Mouse (Mus musculus) hematopoietic stem cell, adult 5-6 weeks (primary cell): ENCODE results near the gene Izumo4. TPM values are rescaled to one million over a fixed set of nuclear protein-coding genes. Genes with fewer than 3 reads are reported as not detected.

Source experiments
- ATAC-seq, 2 experiments: fragments of 125-278 bp in 1 of 2; replicated peaks in 1 of 2; 2 replicates each; pipeline ENCODE4 v1.8.0; 2016 to 2017; ENCODE audit warnings: inconsistent platforms in 2 of 2, mild to moderate bottlenecking in 2 of 2, moderate number of reproducible peaks in 2 of 2, low read depth in 1 of 2, moderate TSS enrichment in 1 of 2; ENCODE audit not compliant: low FRiP score in 2 of 2, poor library complexity in 2 of 2, severe bottlenecking in 2 of 2, insufficient read depth in 1 of 2, low TSS enrichment in 1 of 2
- total RNA-seq: library from RNA; stranded (forward); fragments of 172-1452, 232-1000 nt; gene quantifications from 2 replicates; pipeline ENCODE4 v1.2.3, GENCODE M21; 2017

Izumo4 gene
- total RNA-seq, 1 experiment from 2014 or later: 10.4 TPM

DNA sequence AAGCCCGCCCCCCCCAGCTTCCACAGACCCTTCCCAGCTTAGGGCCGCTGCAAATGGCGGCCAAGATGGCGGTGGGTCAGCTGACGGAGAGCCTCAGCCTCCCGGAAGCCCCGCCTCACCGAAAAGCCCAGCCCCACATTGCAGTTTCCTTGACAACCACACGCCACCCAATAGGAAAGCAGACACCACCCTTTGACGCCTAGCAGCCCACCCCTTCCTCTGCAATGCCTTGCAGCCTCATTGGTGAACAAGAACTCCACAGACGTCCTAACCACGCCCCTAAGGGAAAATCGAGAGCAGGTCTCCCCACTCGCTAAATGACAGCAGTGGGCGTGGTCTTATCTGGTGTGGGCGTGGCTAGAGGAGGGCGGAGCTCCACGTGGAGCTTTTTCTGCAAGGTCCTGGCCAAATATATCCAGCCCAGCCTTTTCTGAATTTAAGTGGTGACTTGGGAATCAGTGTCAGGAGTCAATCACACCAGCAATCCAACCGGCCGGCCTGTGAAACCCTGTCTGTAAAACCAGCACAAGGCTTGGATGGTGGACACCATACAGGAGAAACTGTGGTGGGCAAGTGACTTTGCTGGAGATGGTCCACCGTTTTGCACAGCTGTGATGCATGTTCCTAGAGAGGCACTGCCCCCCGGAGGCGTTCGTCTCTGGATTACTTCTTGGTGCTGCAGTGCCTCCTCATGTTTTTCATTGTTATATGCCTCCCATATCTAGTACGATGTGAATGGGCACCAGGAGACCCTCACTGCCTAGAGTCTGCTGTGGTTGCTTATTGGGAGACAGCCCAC, 40.4 kb downstream of the Izumo4 start, which contains the start of gene Ap3d1:
TSS of gene Ap3d1 (minus strand) at position 85 of the 799 bp plus-strand sequence.
- peak; percentile 99 to 100 for ATAC-seq

- peak in 1 of 2 experiments; percentile 36; a peak in 2 of 4 replicates for ATAC-seq
Observed at GRCm38 (mm10) chr10:80744262-80744661, 42.3 kb downstream of the Izumo4 start.

DNA sequence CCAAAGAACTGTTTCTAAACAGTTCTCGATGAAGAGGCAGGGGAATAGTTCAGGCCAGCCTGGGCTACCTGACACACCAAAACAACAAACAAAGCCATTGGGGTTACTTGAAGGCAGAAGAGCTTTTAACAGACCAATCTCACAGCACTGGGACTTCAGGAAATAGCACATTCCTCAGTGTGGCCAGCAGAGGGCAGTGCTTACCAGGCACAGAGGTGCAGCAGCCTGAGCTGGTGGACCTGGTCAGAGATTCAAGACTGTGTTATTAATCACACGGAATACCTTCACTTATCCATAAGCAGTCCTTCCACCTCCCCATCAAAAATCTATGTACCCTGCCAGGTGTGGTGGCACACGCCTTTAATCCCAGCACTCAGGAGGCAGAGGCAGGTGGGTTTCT, 45.4 kb downstream of the Izumo4 start:
- ATAC-seq: 0 out of 4 replicates have a peak, but pooled peaks have one; percentile 34 to 40

DNA sequence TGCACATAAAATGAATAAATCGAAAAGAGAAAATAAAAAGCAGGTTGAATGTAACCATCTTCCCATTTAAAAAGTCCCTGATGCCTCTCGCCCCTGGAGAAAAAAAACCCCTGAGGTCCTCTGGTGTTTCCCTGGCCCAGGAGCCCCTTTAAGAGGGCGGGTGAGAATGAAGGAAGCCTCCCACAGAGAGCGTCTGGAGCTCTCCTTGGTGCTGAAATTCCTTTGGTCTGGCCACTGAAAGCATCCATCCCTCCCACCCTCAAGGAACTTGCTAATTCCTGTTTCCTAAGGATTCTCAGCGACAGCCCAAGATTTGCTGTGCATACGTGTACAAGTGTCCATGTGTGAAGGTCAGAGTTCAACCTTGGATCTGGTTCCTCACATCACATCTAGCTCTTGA, 46.6 kb downstream of the Izumo4 start:
- no peak for ATAC-seq

DNA sequence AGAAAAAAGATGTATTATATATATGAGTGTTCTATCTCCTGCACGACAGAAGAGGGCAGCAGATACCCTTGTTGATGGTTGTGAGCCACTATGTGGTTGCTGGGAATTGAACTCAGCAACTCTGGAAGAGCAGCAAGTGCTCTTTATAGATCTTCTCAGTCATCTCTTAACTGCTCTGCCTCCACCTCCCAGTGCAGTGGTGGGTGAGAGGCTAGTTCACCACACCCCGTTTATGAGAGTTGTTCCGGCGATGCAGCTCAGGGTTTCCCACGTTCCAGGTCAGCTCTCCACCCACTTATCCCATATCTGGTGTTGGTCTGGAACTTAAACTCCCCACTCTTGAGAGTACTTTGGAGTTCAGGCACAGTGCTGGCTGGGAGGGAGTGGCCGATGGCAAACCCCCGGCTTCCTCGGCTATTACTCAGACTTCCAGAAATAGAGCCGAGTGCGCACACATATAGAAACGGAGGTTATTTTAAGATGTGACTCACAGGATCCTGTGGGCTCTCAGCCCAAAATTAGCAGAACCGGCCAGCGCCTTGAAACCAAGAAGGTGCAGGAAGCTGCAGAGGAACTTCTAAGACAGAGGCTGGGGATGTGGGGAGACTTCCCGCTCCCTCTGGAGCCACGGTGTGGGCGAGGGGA, 49.3 kb downstream of the Izumo4 start:
- peak; percentile 47 to 63 for ATAC-seq

- ATAC-seq: peak; percentile 31 to 40; a peak in 3 of 4 replicates
Observed at GRCm38 (mm10) chr10:80752079-80752625, 50.2 kb downstream of the Izumo4 start.

DNA sequence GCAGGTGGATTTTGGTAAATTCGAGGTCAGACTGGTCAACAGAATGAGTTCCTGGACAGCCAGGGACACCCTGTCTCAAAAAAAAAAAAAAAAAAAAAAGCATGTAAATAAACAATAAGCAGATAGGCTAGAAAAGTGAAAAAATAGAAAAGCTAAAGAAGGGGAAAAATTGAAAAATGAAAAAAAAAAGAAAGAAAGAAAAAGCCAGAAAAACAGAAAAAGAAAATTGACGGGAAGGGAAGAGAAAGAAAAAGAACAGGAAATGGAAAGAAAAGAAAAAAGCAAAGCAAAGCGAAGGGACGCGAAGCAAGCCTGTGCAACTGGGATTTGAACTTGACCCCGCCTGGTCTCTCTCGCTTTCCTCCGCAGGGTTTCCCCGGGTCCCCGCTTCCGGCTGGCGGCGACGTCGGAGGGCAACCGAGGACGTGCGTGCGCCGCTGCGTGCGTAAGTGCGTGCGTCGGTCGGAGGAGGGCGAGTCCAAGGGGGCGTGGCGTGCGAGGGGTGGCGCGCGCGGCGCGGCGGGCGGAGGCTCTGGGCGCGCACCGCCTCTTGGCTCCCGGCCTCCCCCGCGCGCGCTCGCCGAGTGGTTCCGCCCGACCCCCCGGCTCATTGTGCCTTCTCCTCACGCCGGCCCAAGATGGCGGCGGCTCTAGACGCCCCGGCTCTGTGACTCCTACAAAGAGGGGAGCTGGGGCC, 52.8 kb downstream of the Izumo4 start, which contains the start of gene Dot1l:
TSS of gene Dot1l (plus strand) at position 613 of the 697 bp plus-strand sequence.
- ATAC-seq: peak; percentile 62 to 76

Other genes with a start within 250 kb of the Izumo4 start
- not detected in 2 replicates for gene Onecut3, start 207.3 kb upstream of the Izumo4 start, total RNA-seq
- gene Atp8b3, start 163.1 kb upstream of the Izumo4 start, total RNA-seq: not detected in 2 replicates
- 13.9 and 19.2 TPM in 2 replicates for gene Rexo1, start 140.6 kb upstream of the Izumo4 start, total RNA-seq
- gene Klf16, start 124.9 kb upstream of the Izumo4 start, total RNA-seq: 5.3 and 9.9 TPM in 2 replicates
- gene Abhd17a, start 111.8 kb upstream of the Izumo4 start, total RNA-seq: 16.3 and 20.9 TPM in 2 replicates
- 7.4 and 9.6 TPM in 2 replicates for gene Scamp4, start 99.3 kb upstream of the Izumo4 start, total RNA-seq
- 0.94 TPM in 1 of 2 replicates, not detected in the other for gene Adat3, start 99.3 kb upstream of the Izumo4 start, total RNA-seq
- gene Gm49322, start 96.2 kb upstream of the Izumo4 start, total RNA-seq: 0.31 and 0.60 TPM in 2 replicates
- gene Csnk1g2, start 79.3 kb upstream of the Izumo4 start, total RNA-seq: 184 and 239 TPM in 2 replicates
- gene Btbd2, start 45.1 kb upstream of the Izumo4 start, total RNA-seq: 13.6 and 35.8 TPM in 2 replicates
- gene Mknk2, start 24.1 kb upstream of the Izumo4 start, total RNA-seq: 52.4 and 75.9 TPM in 2 replicates
- gene Mob3a, start 207 bp upstream of the Izumo4 start, total RNA-seq: 81.1 and 92.3 TPM in 2 replicates
- gene Ap3d1, start 40.1 kb downstream of the Izumo4 start, total RNA-seq: 37.7 and 45.2 TPM in 2 replicates
- gene Dot1l, start 53.0 kb downstream of the Izumo4 start, total RNA-seq: 12.0 and 13.0 TPM in 2 replicates
- 12.9 and 24.7 TPM in 2 replicates for gene Sf3a2, start 96.0 kb downstream of the Izumo4 start, total RNA-seq
- gene Plekhj1, start 96.4 kb downstream of the Izumo4 start, total RNA-seq: 35.8 and 45.6 TPM in 2 replicates
- gene Amh, start 103.1 kb downstream of the Izumo4 start, total RNA-seq: 0.15 TPM in 1 of 2 replicates, not detected in the other
- gene Jsrp1, start 111.3 kb downstream of the Izumo4 start, total RNA-seq: 0.50 and 0.94 TPM in 2 replicates
- gene Oaz1, start 124.5 kb downstream of the Izumo4 start, total RNA-seq: 154 and 289 TPM in 2 replicates
- gene Lingo3, start 141.9 kb downstream of the Izumo4 start, total RNA-seq: 0.30 TPM in 1 of 2 replicates, not detected in the other
- gene Lsm7, start 153.0 kb downstream of the Izumo4 start, total RNA-seq: 202 and 278 TPM in 2 replicates
- gene Sppl2b, start 153.1 kb downstream of the Izumo4 start, total RNA-seq: 14.1 and 30.1 TPM in 2 replicates
- gene Tmprss9, start 169.7 kb downstream of the Izumo4 start, total RNA-seq: not detected in 2 replicates
- 22.3 and 48.7 TPM in 2 replicates for gene Timm13, start 198.8 kb downstream of the Izumo4 start, total RNA-seq
- 34.0 and 35.9 TPM in 2 replicates for gene Lmnb2, start 216.1 kb downstream of the Izumo4 start, total RNA-seq
- 24.2 and 25.4 TPM in 2 replicates for gene Gadd45b, start 227.9 kb downstream of the Izumo4 start, total RNA-seq